Mouse (Mus musculus) liver, embryonic 14.5 days (tissue): ENCODE measurements around the gene Fam214a. TPM values are rescaled to one million over a fixed set of nuclear protein-coding genes. Genes with fewer than 3 reads are reported as not detected.

Experiments used
- ATAC-seq: fragments of 200-750 bp; cut with Nextera tagmentation; 2 replicates; pipeline ENCODE4 v1.8.0; 2017; ENCODE audit warnings: moderate number of reproducible peaks, mild to moderate bottlenecking, moderate library complexity; ENCODE audit not compliant: insufficient read depth
- DNase-seq, 3 experiments: peaks; one replicate each; pipeline ENCODE4 v3.0.0-alpha.2; 2012 to 2013; ENCODE audit warnings: low read depth in 3 of 3, low spot score in 3 of 3
- H3K27ac ChIP-seq: fragments of 300-500 bp; sonication (generic); 2 replicates; pipeline ENCODE4 v1.5.1; 2014; ENCODE audit warnings: moderate library complexity, mild to moderate bottlenecking, control low read depth, inconsistent platforms
- H3K27me3 ChIP-seq: fragments of 300-500 bp; sonication (generic); 2 replicates; pipeline ENCODE4 v1.6.1; 2014; ENCODE audit warnings: mild to moderate bottlenecking, low read length, moderate library complexity; ENCODE audit not compliant: control insufficient read depth, insufficient read depth
- H3K36me3 ChIP-seq: fragments of 300-500 bp; sonication (generic); replicated peaks from 2 replicates; pipeline ENCODE4 v1.6.1; 2014; ENCODE audit warnings: low read depth; ENCODE audit not compliant: control insufficient read depth, insufficient read depth
- H3K4me1 ChIP-seq, 2 experiments: fragments of 200-500 bp in 1 of 2; fragments of 300-500 bp in 1 of 2; sonication (generic) in 1 of 2; replicated peaks; 2 replicates each; pipeline ENCODE4 v1.6.1; 2012 to 2014; ENCODE audit warnings: antibody characterized with exemption in 1 of 2, inconsistent platforms in 1 of 2, low read length in 1 of 2; ENCODE audit not compliant: control insufficient read depth in 2 of 2, insufficient read depth in 2 of 2
- H3K4me2 ChIP-seq: fragments of 300-500 bp; sonication (generic); 2 replicates; pipeline ENCODE4 v1.6.1; 2014; ENCODE audit warnings: low read depth, mild to moderate bottlenecking, control low read depth, moderate library complexity
- H3K4me3 ChIP-seq, 2 experiments: fragments of 200-500 bp in 1 of 2; fragments of 300-500 bp in 1 of 2; sonication (generic) in 1 of 2; 2 replicates each; pipeline ENCODE4 v1.5.1; 2012 to 2014; ENCODE audit warnings: low read depth in 2 of 2, low read length in 2 of 2, mild to moderate bottlenecking in 2 of 2, control low read depth in 1 of 2, inconsistent platforms in 1 of 2, moderate library complexity in 1 of 2; ENCODE audit not compliant: insufficient read depth in 1 of 2
- H3K9ac ChIP-seq: fragments of 300-500 bp; sonication (generic); replicated peaks from 2 replicates; pipeline ENCODE4 v1.6.1; 2014; ENCODE audit warnings: mild to moderate bottlenecking, control low read depth, moderate library complexity
- H3K9me3 ChIP-seq: fragments of 300-500 bp; sonication (generic); 2 replicates; pipeline ENCODE4 v1.6.1; 2016; ENCODE audit warnings: low read length, mixed read lengths; ENCODE audit not compliant: control insufficient read depth
- CTCF ChIP-seq: IDR thresholded peaks from 2 replicates; pipeline ENCODE4 v1.5.1; 2016; ENCODE audit warnings: antibody characterized with exemption, low read depth, control low read depth
- EP300 ChIP-seq: IDR thresholded peaks from 2 replicates; pipeline ENCODE4 v1.6.1; 2016; ENCODE audit warnings: antibody characterized with exemption, low read depth
- WGBS: fragments of 180-500 bp; shearing (Covaris S2); extraction: QIAGEN DNeasy Blood & Tissue Kit; methylation state at CpG from one replicate; pipeline ENCODE4 v1.1.7; 2014; ENCODE audit not compliant: insufficient replicate concordance; 5-methylcytosine and 5-hydroxymethylcytosine counted together
- polyA plus RNA-seq, 2 experiments: library from polyadenylated mRNA; depleted of rRNA in 1 of 2; stranded (reverse) in 1 of 2; unstranded in 1 of 2; fragments of >200 nt; fragmentation: Nextera tagmentation in 1 of 2; extraction: Ambion mirVana in 1 of 2; gene quantifications; 2 replicates each; pipeline versions ENCODE4 v1.2.1 to v1.2.3; 2012 to 2014

Gene Fam214a
- polyA plus RNA-seq, 2 experiments, result 0.78 to 1.5 TPM

DNA sequence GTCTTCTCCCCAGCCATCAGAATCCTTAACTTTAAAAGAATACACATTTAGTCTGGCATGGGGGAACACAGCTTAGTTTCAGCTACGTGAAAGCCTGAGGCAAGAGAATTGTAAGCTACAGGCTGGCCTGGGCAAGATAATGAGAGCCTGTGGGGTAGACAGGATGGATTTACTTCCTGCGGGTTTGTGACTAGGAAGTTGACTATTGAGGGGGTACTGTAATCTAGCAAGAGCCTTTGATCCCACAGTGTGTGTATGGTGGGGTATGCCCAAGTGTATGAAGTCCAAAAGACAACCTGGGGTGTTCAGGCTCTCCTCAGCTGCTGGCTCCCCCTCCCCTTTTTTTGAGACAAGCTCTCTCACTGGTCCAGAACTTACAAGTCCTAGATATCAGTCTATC lies 43.7 kb downstream of the Fam214a start:
- Histone ChIP-seq H3K4me3 (no peak overlapping the region), H3K27ac (no peak overlapping the region), H3K9me3 (no peaks in the 10 kb centered on the region), H3K4me1 (no peaks in the 10 kb centered on the region), H3K4me2 (no peak overlapping the region), H3K9ac (no peak overlapping the region), H3K36me3 (no peaks in the 10 kb centered on the region), H3K27me3 (no peaks in the 10 kb centered on the region)
- 9% methylated on average over 2 of the region's 2 CpGs for WGBS
- no peak for ATAC-seq
- no peak for DNase-seq
- no peak for TF ChIP-seq CTCF
- TF ChIP-seq EP300, result no peak

- no peak overlapping the region for H3K4me2 ChIP-seq
- no peak overlapping the region for H3K27ac ChIP-seq
Observed at GRCm38 (mm10) chr9:74997976-74998375, 45.3 kb downstream of the Fam214a start.

GRCm38 (mm10) chr9:75001006-75001405 lies 48.3 kb downstream of the Fam214a start:
- H3K36me3 ChIP-seq, result no peaks in the 10 kb centered on the region
- H3K4me2 ChIP-seq, result no peak overlapping the region
- H3K27me3 ChIP-seq, result no peaks in the 10 kb centered on the region
- no peak overlapping the region for H3K9ac ChIP-seq
- H3K27ac ChIP-seq, result no peak overlapping the region
- TF ChIP-seq CTCF, result no peak
- TF ChIP-seq EP300, result no peak
- H3K4me1 ChIP-seq, result no peaks in the 10 kb centered on the region
- DNase-seq (no peak), ATAC-seq (no peak)
- 64% methylated on average over 6 of the region's 6 CpGs for WGBS
- no peak overlapping the region for H3K4me3 ChIP-seq
- no peaks in the 10 kb centered on the region for H3K9me3 ChIP-seq

More at GRCm38 (mm10) chr9:74997976-74998375, 45.3 kb downstream of the Fam214a start:
- H3K4me1 ChIP-seq, result no peaks in the 10 kb centered on the region
- no peaks in the 10 kb centered on the region for H3K27me3 ChIP-seq
- no peak for ATAC-seq
- no peaks in the 10 kb centered on the region for H3K9me3 ChIP-seq
- no peak for DNase-seq
- H3K9ac ChIP-seq, result no peak overlapping the region
- TF ChIP-seq EP300, result no peak
- no peak for TF ChIP-seq CTCF
- no peak overlapping the region for H3K4me3 ChIP-seq
- H3K36me3 ChIP-seq, result no peaks in the 10 kb centered on the region

- no peaks in the 10 kb centered on the region for H3K36me3 ChIP-seq
- ATAC-seq (no peak), DNase-seq (no peak)
- H3K9ac ChIP-seq, result no peak overlapping the region
- H3K4me2 ChIP-seq, result no peak overlapping the region
- H3K9me3 ChIP-seq, result no peaks in the 10 kb centered on the region
- no peak overlapping the region for H3K27ac ChIP-seq
- 50% methylated on average over 5 of the region's 5 CpGs for WGBS
- no peaks in the 10 kb centered on the region for H3K27me3 ChIP-seq
- H3K4me1 ChIP-seq, result no peaks in the 10 kb centered on the region
- no peak for TF ChIP-seq EP300
- TF ChIP-seq CTCF, result no peak
- no peak overlapping the region for H3K4me3 ChIP-seq
Observed at GRCm38 (mm10) chr9:75001611-75002204, 49.0 kb downstream of the Fam214a start.

- no peak for ATAC-seq
- H3K36me3 ChIP-seq, result no peaks in the 10 kb centered on the region
- no peak overlapping the region for H3K27ac ChIP-seq
- no peak for DNase-seq
- TF ChIP-seq CTCF (no peak), EP300 (no peak)
- H3K9me3 ChIP-seq, result no peaks in the 10 kb centered on the region
- H3K4me2 ChIP-seq, result no peak overlapping the region
- H3K9ac ChIP-seq, result no peak overlapping the region
- WGBS, result 51% methylated on average over 3 of the region's 3 CpGs
- no peaks in the 10 kb centered on the region for H3K4me1 ChIP-seq
- no peak overlapping the region for H3K4me3 ChIP-seq
- no peaks in the 10 kb centered on the region for H3K27me3 ChIP-seq
Observed at GRCm38 (mm10) chr9:75002262-75002661, 49.6 kb downstream of the Fam214a start.
